Mouse (Mus musculus) layer of hippocampus, adult 18-20 months (tissue): Measurements from ENCODE around the gene Fryl. TPM values are rescaled to one million over a fixed set of nuclear protein-coding genes. Genes with fewer than 3 reads are reported as not detected.

Source experiments
- DNase-seq, 2 experiments: peaks; one replicate each; pipeline ENCODE4 v3.0.0; 2022; ENCODE audit warnings: low spot score in 2 of 2
- total RNA-seq, 2 experiments: library from RNA; stranded (reverse); gene quantifications; 2 replicates each; pipeline ENCODE4 v1.2.3; 2021

Gene Fryl
- total RNA-seq, 2 experiments from 2014 or later, result 63.6 to 66.7 TPM

DNA sequence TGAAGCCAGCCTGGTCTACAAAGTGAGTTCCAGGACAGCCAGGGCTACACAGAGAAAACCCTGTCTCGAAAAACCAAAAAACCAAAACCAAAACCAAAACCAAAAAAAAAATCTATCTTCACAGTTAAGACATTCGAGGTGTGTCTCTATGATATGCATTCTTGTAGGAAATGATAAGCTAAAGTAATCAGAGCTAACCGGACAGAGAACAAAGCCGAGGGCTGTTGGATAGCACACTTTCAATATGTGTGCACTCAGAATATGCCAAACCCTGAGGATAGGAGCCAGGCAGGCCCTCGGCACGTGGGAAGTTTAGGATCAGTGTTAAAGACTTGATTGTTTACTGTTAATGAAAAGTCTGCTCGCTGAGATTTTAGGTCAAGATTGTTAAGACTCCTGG lies 58.6 kb downstream of the Fryl start:
- DNase-seq, result no peak

DNA sequence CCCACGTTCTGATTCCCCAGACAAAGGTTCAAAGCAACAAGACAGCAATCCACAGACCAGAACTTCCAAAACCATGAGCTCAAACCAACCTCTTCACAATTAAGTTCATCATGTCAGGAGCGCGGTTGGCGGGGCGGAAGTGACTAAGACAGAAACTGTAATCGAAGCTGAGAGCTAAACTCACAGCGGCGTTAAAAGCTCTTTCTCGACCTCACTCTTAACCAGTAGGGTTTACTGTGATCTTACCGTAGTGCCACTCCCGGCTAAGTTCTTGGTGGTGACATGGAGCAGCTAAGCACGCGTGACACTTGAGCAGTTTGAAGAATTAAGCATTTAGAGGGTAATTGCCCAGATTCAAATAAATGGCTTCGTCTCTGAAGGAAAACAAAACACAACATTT lies 61.7 kb downstream of the Fryl start:
- DNase-seq, result no peak

DNA sequence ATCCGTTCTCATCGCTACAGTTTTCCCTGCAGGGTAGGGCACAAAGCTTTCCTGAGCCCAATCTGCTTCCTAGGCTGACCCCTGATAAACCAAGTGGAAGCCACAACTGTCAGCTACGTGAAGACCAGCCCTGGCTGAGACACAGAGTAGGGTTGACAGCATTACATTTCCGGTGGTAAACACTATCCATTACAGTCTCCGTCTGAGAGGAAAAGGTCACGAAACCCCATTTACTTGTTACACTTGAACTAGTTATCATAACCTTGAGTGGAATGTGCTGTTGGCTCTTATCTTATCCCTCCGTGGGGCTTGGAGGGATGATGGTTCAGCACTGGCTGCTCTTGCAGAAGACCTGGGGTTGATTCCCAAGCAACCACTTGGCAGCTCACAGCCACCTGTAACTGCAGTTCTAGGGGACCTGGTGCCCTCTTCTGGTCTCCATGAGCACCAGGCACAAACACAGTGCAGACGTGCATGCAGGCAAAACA lies 62.3 kb downstream of the Fryl start:
- DNase-seq, result no peak

DNA sequence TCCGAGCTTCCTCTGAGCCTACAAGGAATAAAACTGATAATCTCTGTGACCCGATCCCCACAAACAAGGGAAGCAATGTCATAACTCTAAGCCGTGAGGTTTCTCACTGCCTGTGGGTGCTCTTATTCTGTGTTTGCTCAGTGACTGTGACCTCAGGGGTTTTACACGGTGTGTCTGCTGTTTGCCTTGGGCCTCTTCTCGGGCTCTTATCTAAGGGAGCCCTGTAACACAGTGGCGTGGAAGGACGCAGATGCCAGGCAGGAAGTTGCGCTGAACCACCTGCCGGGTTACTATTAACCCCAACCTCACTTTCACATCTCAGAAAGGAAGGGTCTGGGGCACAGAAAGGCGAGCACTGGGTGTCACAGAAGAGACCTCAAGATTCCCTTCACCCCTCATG lies 62.8 kb downstream of the Fryl start:
- no peak for DNase-seq

DNA sequence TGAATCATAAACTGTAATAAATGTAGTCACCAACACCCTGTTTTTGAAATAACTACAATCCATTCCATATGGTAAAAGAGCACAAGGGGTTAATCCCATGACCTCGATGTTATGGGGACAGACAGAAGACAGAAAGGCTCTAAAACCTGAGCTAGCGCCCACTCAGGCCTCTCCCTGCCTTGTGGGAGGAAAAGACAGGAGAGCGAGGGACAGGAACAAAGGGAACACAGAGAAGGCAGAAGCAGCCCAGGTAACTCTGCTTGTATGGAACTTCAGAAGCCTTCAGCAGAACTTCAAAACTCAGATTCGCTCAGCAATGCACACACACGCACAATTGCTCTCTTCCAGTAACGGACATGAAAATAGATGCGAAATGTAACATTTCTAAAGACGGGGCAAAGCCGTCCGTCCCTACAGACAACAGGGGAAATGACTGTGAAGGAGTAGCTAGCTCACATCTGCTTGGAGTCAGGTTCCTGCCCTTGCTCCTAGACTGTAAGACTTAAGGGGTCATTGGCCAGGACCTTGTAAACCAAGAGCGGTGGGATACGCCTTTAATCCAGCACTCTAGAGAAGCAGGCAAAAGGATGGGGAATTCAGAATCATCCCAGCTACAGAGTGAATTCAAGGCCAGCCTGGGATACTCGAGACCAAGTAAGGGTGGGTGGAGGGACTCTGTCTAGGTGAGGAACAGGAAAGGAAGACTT lies 63.4 kb downstream of the Fryl start:
- DNase-seq, result no peak

DNA sequence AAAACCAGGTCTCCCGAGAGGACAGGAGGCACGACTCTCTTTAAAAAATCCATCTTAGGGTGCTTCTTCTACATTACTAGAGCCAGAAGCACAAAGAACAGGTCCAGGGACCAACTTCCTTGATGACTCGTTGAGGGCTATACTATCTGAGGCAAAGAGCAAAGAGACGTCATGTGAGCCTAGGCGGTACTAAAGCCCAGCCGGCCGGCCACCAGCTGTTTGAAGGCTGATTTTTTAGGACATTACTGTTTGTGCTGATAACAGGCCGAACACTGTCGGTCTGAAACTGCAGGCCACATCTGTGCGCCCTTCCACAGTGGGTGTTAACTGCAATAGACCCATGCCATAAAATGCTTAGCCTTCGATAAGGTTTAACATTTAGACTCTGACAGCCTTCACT lies 64.7 kb downstream of the Fryl start:
- DNase-seq, result no peak

DNA sequence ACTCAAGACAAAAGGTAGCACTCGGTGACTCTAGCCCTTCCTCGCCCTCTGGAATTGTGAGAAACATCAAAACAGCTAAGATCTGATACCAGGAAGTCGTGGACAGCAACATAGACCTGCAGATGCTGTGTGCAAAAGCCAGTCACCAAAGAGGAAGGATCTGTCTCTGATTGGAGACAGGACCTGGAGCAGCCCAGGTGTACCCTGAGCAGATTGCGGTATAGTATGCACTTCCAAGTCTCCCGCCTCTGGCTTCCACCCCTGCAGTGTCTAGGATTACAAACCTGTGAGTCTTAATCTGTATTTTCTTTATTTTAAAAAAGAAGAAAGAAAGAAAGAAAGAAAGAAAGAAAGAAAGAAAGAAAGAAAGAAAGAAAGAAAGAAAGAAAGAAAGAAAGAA lies 66.3 kb downstream of the Fryl start:
- no peak for DNase-seq

DNA sequence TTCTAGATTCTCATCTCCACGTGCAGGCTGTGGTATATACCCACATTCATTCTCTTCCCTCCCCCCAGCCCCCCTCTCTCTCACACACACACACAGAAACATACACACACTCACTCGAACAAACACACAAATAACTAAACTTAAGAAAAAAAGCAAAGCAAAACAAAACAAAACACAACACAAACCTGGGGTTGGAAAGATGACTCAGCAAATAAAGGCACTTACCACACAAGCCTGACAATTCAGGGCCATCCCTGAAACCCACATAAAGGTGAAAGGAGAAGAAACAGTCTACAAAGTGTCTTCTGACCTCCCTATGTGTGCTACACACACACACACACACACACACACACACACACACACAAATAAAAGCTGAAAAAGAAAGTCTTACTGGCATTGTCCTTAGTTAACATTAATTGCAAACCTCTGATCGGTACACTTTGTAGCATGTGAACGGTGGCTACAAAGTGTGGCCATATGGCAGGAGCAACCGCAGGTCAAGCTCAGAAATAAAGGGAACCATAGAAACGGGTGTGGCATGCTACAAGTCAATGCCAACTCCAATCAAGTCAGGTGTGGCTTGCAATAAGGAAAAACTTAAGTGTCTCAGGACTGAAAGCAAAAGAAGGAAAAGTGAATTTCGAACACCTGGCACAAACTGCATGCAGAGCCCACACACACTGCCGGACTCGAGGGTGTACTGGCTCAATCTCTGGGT lies 66.8 kb downstream of the Fryl start:
- no peak for DNase-seq

DNA sequence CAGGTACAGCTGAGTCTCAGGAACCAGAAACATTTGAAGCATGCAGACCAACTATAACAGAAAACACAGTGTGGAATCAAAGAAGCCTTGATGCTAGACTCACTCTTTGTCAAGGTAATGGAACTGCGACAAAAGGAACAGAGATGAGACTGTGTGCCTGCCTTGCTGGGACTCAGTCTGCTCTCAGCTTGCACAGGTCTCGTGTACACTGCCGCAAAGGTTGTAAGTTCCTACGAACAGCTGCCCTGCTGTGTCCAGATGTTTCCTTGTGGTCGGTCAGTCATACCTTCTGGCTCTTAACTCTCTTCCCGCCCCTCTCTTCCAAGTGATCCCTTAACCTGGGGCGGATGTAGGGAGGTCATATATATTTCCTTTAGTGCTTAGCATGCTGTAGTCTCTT lies 67.8 kb downstream of the Fryl start:
- DNase-seq, result no peak

DNA sequence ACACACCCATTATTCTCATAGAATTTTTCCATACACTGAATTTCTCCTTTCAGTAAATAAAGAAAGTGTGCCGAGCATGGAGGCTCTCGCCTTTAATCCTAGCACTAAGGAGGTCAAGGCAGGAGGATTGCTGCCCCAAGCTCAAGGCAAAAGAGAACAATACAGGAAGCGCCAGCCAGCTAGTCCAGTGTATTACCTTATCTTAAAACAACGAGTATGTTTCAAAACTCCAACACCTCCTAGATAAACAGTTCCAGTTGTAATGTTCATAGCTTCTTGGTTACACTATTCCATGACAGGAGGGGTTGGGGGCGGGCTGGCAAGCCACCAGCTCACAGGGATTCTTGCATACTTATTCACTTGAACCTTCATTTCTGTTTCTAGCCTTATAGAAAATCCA lies 68.3 kb downstream of the Fryl start:
- no peak for DNase-seq

DNA sequence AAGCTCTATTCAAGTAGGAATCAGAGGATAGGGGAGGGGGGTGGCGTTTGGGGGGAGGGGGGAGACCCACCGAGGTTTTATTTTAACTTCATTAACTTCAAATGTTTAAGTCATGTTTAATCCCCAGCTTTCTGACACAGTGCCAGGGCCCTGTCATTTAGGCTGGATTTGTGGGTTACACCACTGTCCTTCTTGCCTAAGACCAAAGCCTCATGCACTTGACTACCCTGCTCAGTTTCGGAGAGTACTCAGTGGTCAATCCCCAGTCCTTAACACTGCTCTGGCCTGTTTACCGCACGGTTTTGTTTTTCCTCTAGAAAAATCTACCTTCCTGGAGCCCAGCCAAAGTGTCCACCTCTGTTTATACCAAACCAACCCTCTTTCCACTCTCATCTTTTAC lies 69.5 kb downstream of the Fryl start:
- no peak for DNase-seq

DNA sequence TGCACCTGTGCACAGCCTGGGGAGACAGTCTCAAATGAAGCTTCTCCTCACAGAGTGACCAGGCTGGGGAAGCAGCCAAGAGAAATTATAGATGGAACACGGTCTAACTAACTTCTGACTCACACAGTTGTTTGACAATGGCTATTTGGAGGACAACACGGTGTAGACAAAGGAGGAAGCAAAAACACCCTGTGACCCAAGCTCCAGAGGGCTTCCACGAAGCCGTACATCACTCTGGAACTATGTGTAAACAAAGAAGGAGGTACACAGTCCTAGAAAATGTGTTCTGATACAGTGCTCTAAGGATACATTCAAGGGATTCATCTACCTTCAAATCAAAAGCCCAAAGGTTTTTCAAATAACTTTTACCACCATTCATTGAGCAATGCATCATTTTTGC lies 71.0 kb downstream of the Fryl start:
- no peak for DNase-seq

DNA sequence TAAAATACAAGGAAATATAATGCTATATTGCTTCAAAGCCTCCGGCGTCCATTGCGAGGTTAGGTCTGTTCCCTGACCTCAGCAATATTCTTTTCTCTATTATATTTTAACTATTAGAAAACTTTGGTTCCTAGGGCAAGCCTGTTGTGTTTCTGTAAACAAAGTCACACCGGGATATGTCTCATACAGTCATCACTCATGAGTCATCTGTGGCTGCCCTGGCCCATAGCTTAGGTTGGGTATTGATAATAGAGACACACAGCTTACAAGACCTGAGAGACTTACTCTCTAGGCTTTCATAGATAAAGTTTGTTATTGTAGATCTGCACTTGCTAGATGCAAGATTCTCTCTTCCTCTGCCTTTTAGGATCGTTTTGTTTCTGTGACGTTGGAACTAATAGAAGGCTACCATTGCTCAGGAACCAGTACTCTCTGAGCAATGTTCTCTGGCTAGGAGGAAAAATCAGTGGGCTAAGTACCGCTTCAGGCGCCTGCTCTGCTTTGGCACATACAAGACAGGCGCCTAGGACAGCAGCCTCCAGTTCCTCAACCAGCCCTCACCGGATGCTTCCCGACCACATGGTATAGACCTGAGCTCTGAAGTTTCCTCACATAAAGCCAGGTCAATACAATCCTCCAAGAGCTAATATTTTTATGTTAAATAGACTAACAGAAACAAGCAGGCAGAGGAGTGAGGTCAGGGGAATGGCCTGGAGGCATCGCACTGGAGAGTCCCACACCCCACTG lies 73.5 kb downstream of the Fryl start:
- DNase-seq, result no peak

DNA sequence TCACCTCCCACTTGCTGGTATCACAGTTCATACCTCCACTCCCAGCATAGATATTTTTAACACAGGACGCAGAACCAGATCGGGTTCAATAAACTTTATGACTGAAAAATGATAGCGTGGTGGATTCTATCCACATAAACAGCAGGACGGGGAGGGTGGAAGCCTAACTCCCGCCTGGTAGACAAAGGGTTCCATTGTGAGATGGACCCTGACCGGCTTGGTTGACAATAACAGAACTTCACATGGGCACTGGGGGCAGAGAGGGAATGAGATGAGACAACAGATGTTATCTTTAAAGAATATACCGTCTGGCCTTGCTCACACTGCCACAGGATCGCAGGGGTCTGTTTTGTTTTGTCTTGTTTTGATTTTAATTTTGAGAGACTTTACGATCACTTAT lies 74.2 kb downstream of the Fryl start:
- no peak for DNase-seq

DNA sequence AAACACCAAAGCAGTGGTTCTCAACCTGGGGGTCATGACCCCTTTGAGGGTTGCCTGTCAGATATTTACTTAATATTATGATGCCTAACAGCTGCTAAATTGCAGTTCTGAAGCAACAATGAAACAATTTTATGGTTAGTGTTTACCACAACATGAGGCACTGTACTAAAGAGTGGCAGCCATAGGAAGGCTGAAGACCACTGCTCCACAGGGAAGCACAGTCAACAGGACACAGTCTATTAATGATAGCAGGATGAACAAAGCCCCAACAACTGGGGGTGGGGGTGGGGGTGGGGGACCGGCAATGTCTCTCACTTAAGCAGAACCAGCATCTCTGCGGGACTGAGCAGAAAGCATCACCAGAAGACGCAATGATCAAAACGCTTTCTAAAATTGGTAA lies 80.1 kb downstream of the Fryl start:
- no peak for DNase-seq

DNA sequence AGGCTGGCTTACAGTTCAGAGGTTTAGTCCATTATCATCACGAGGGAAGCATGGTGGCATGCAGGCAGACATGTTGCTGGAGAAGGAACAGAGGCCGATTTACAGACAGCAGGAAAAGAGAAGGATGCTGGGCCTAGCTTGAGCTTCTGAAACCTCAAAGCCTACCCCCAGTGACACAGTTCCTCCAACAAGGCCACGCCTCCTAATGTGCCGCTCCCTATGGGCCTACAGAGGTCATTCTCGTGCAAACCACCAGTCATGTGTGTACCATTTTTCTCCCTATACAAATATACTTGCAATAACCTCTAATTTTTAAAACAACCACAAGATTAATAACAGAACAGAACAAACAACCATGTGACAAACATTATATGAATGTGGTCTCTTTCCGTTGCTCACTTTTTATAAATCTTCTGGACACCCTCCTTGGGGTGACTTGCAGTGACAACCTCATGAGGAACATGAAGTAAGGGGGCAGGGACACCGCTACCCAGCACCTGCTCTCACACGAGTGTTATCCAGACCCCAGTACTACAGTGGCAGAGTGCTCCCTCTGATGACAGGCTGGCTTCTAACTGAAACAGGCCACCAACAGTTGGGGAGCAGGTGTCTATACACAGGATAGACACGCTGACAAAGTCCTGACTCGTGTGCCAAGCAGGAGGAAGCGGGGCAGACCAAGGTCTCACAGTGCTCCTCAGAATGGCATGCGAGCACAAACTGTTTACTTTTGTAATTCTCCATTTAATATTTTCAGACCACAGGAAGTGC lies 80.9 kb downstream of the Fryl start:
- DNase-seq, result no peak

DNA sequence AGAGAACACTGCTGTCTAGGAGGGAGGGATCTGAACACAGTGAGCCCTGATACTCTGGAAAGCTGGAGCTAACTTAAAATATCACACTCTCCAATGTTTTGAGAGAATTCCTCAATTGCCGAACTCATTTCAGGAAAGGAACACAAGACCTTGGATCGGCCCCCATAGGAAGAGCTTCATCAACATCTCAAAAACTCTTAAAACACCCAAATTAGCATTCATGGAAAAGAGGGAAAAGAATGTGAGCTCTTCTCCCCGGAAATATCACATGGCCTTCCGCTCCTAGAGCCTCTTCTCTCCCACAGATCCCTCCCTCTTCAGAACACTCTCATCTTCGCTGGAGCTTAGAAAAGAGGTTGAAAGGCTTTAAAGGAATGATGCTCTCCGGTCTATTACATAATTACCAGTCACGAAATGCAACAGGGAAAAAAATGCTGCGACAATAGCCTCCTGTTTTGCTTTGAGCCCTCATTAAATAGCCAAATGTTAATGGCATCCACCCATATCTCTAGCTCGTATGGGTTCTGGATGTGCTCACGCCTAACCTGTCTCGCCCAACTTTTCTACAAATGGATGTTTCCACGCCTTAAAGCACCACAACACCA lies 84.4 kb downstream of the Fryl start:
- DNase-seq, result no peak

DNA sequence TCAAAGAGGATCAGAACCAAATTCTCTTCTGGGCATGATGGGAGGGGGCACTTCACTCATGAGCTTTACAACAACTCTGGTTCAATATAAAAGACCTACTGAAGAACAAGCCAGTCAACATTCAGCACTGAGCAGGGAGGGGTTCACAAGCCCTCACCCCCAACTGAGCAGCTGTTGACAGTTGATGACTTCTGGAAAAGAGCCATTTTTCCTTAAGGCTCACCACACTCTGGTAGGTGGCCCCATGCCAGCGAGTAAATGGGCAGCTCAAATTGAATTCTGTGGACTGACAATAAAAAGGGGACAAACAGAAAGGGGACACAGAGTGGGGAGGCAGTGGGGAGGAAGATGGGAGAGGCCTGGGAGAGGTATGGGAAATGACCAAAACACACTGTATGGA lies 85.2 kb downstream of the Fryl start:
- DNase-seq, result no peak

DNA sequence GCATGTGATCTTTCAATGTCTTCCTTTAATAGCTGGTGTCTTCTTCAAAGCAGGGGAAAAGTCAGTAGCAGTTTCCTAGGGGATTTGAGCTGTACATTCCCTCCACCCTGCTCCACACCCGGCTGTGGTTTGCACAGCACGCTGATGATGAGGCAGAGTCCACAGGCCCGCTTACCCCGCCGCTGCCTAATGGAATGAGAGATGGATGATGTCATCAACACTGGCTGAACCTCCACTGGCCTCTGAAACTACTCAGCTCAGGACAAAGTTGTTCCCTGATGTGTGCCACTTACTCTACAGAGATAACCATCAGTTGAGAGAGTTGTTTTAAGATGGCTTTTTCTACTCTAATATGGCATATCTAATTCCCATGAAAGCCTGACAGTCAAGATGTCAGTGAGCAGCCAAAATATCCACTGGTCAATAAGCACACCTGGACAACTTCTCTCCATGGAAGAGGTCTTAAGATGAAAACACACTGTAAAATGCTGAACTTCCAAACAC lies 87.6 kb downstream of the Fryl start:
- DNase-seq, result no peak

DNA sequence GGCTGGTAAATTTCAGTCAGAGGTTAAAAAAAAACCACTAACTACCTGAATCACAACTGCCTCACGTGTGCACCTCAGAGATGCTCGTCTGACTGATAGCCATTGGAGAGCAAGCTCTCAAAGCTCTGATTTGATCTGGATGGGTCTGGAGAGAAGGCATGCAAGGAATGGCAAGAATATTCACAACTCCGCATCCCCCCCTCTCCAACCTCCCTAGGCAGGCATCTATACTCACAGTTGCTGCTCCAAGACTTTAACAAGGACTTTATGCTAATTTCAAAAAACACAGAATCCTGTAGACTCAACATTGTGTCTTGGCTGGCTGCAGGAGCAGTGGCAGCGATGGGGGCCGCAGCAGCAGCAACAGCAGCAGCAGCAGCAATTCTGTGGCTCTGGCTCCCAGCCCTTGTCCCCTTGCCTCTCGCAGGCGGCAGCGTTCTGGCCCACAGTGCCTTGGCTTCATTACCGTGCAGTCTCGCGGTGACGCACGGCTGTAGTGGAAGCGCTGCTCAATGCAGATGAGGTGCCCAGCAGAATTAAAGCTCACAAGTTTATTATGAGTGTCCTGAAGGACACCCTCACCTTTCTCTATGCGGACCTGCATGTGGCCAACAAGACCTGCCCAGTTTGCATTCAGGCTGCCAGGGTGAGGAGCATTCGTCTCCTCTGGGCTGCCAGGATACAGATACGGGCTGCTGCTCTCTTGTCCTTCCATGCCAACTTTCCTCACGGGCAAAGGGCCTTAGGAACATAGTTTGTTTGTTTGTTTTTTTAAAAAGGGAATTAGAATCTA lies 88.2 kb downstream of the Fryl start:
- DNase-seq, result peak; percentile 19 to 53
